Mouse (Mus musculus) R1 (cell line): ENCODE measurements around the gene Spata9.
"Not testable (repeated sequence)": the region's sequence is repeated elsewhere in the genome, so short reads cannot be mapped to it uniquely, and the experiment has no call there.

Source experiments
- DNase-seq: peaks from one replicate; pipeline ENCODE4 v3.0.0-alpha.2; 2018; ENCODE audit warnings: low read depth, low spot score

Spata9 gene

GRCm38 (mm10) chr13:75966850-75967249 is at the start of gene Spata9:
TSS of gene Spata9 (plus strand) at chr13:75967150.
- no peak for DNase-seq

- DNase-seq, result no peak
Observed at GRCm38 (mm10) chr13:75927951-75928350, 39.0 kb upstream of the Spata9 start.

- DNase-seq, result not testable (repeated sequence)
Observed at GRCm38 (mm10) chr13:75929071-75929470, 37.9 kb upstream of the Spata9 start.

GRCm38 (mm10) chr13:75930023-75930422 is 36.9 kb upstream of the Spata9 start:
- DNase-seq, result no peak

- DNase-seq, result no peak
Observed at GRCm38 (mm10) chr13:75930660-75931059, 36.3 kb upstream of the Spata9 start.

- DNase-seq, result no peak
Observed at GRCm38 (mm10) chr13:75931073-75931472, 35.9 kb upstream of the Spata9 start.

GRCm38 (mm10) chr13:75933287-75933686 is 33.7 kb upstream of the Spata9 start:
- DNase-seq, result no peak

- no peak for DNase-seq
Observed at GRCm38 (mm10) chr13:75938866-75939265, 28.1 kb upstream of the Spata9 start.

- no peak for DNase-seq
Observed at GRCm38 (mm10) chr13:75940791-75941517, 26.0 kb upstream of the Spata9 start.

- peak; percentile 17 for DNase-seq
Observed at GRCm38 (mm10) chr13:75941518-75942295, 25.2 kb upstream of the Spata9 start.

- DNase-seq, result no peak
Observed at GRCm38 (mm10) chr13:75942731-75943130, 24.2 kb upstream of the Spata9 start.

GRCm38 (mm10) chr13:75943189-75944043 is 23.5 kb upstream of the Spata9 start, which contains the start of gene Rhobtb3:
TSS of gene Rhobtb3 (minus strand) at chr13:75943925.
- DNase-seq, result peak; percentile 83

- DNase-seq, result no peak
Observed at GRCm38 (mm10) chr13:75944044-75944820, 22.7 kb upstream of the Spata9 start.

GRCm38 (mm10) chr13:75950295-75950694 is 16.7 kb upstream of the Spata9 start:
- DNase-seq, result no peak

- no peak for DNase-seq
Observed at GRCm38 (mm10) chr13:75955357-75955992, 11.5 kb upstream of the Spata9 start.

- DNase-seq, result no peak
Observed at GRCm38 (mm10) chr13:75974481-75974880, 7.5 kb downstream of the Spata9 start.

GRCm38 (mm10) chr13:75975629-75976028 is 8.7 kb downstream of the Spata9 start:
- no peak for DNase-seq

GRCm38 (mm10) chr13:75976218-75976617 is 9.3 kb downstream of the Spata9 start:
- no peak for DNase-seq

- DNase-seq, result no peak
Observed at GRCm38 (mm10) chr13:75976649-75977048, 9.7 kb downstream of the Spata9 start.

- no peak for DNase-seq
Observed at GRCm38 (mm10) chr13:75981901-75982300, 15.0 kb downstream of the Spata9 start.

- no peak for DNase-seq
Observed at GRCm38 (mm10) chr13:75988096-75988495, 21.1 kb downstream of the Spata9 start.
